Mouse (Mus musculus) hindbrain, postnatal 0 days (tissue): ENCODE data around the gene Sall4. TPM values are rescaled to one million over a fixed set of nuclear protein-coding genes. Genes with fewer than 3 reads are reported as not detected.

Source experiments
- ATAC-seq: fragments of 200-750 bp; cut with Nextera tagmentation; 2 replicates; pipeline ENCODE4 v1.8.0; 2017; ENCODE audit warnings: mild to moderate bottlenecking, moderate TSS enrichment, moderate library complexity
- DNase-seq: peaks from one replicate; pipeline ENCODE4 v3.0.0-alpha.2; 2015; ENCODE audit warnings: low spot score
- H3K27ac ChIP-seq: fragments of 300-500 bp; sonication (generic); 2 replicates; pipeline ENCODE4 v1.5.1; 2014; ENCODE audit warnings: mild to moderate bottlenecking
- H3K27me3 ChIP-seq: fragments of 300-500 bp; sonication (generic); 2 replicates; pipeline ENCODE4 v1.6.1; 2014; ENCODE audit warnings: low read length, mixed read lengths; ENCODE audit not compliant: insufficient read depth
- H3K36me3 ChIP-seq: fragments of 300-500 bp; sonication (generic); 2 replicates; pipeline ENCODE4 v1.6.1; 2014; ENCODE audit warnings: low read length, mixed read lengths; ENCODE audit not compliant: insufficient read depth
- H3K4me1 ChIP-seq: fragments of 300-500 bp; sonication (generic); 2 replicates; pipeline ENCODE4 v1.6.1; 2014; ENCODE audit warnings: antibody characterized with exemption, low read length, mixed read lengths; ENCODE audit not compliant: insufficient read depth
- H3K4me2 ChIP-seq: fragments of 300-500 bp; sonication (generic); 2 replicates; pipeline ENCODE4 v1.6.1; 2014; ENCODE audit warnings: low read depth, mild to moderate bottlenecking, low read length, moderate library complexity, mixed read lengths
- H3K4me3 ChIP-seq: fragments of 300-500 bp; sonication (generic); 2 replicates; pipeline ENCODE4 v1.5.1; 2014; ENCODE audit warnings: low read length
- H3K9ac ChIP-seq: fragments of 300-500 bp; sonication (generic); replicated peaks from 2 replicates; pipeline ENCODE4 v1.6.1; 2014; ENCODE audit warnings: mild to moderate bottlenecking, low read length, moderate library complexity, mixed read lengths
- H3K9me3 ChIP-seq: fragments of 300-500 bp; sonication (generic); 2 replicates; pipeline ENCODE4 v1.6.1; 2016; ENCODE audit warnings: low read length, mixed read lengths
- CTCF ChIP-seq: IDR thresholded peaks from 2 replicates; pipeline ENCODE4 v1.5.1; 2016; ENCODE audit warnings: antibody characterized with exemption, control low read depth, low read depth
- WGBS: fragments of 180-500 bp; shearing (Covaris S2); extraction: QIAGEN DNeasy Blood & Tissue Kit; methylation state at CpG from one replicate; pipeline ENCODE4 v1.1.7; 2014; 5-methylcytosine and 5-hydroxymethylcytosine counted together
- polyA plus RNA-seq: library from polyadenylated mRNA; unstranded; fragments of >200 nt; fragmentation: Nextera tagmentation; extraction: Ambion mirVana; gene quantifications from 2 replicates; pipeline ENCODE4 v1.2.1, GENCODE M21; 2015
- total RNA-seq: library from RNA; depleted of rRNA; stranded (reverse); fragments of >200 nt; gene quantifications from 2 replicates; pipeline ENCODE4 v1.2.3, GENCODE M21; 2014

Gene Sall4
- total and polyA plus RNA-seq, 2 experiments from 2014 or later, result 0.16 to 0.31 TPM

- no peak for TF ChIP-seq CTCF
- ATAC-seq (no peak), DNase-seq (no peak)
- H3K27ac ChIP-seq, result peak overlapping the region; percentile 98
- no peaks in the 10 kb centered on the region for H3K27me3 ChIP-seq
- WGBS, result 85% methylated on average over 10 of the region's 10 CpGs
- no peaks in the 10 kb centered on the region for H3K36me3 ChIP-seq
- H3K9ac ChIP-seq, result peak overlapping the region; percentile 98
- H3K9me3 ChIP-seq, result no peaks in the 10 kb centered on the region
- peak overlapping the region; percentile 56 for H3K4me2 ChIP-seq
- H3K4me1 ChIP-seq, result no peaks in the 10 kb centered on the region; the same call in 1 of the 2 replicates
- peak overlapping the region; percentile 87 for H3K4me3 ChIP-seq
Measured at GRCm38 (mm10) chr2:168740496-168740895, 27.2 kb downstream of the Sall4 start.

GRCm38 (mm10) chr2:168738854-168739253 is 28.9 kb downstream of the Sall4 start:
- peak; percentile 34 for TF ChIP-seq CTCF
- WGBS, result 93% methylated on average over 1 of the region's 1 CpGs

GRCm38 (mm10) chr2:168737878-168738277 is 29.9 kb downstream of the Sall4 start:
- Histone ChIP-seq H3K4me3 (no peak overlapping the region), H3K4me2 (no peak overlapping the region), H3K9ac (no peak overlapping the region), H3K27me3 (no peaks in the 10 kb centered on the region), H3K4me1 (no peaks in the 10 kb centered on the region; the same call in 1 of the 2 replicates), H3K36me3 (no peaks in the 10 kb centered on the region), H3K27ac (no peak overlapping the region), H3K9me3 (no peaks in the 10 kb centered on the region)
- no peak for DNase-seq
- no peak for TF ChIP-seq CTCF
- 91% methylated on average over 10 of the region's 10 CpGs for WGBS
- no peak for ATAC-seq

More at GRCm38 (mm10) chr2:168738854-168739253, 28.9 kb downstream of the Sall4 start:
- no peaks in the 10 kb centered on the region for H3K9me3 ChIP-seq
- H3K4me2 ChIP-seq, result no peak overlapping the region
- H3K27ac ChIP-seq, result no peak overlapping the region
- H3K4me1 ChIP-seq, result no peaks in the 10 kb centered on the region; the same call in 1 of the 2 replicates
- H3K4me3 ChIP-seq, result no peak overlapping the region
- H3K36me3 ChIP-seq, result no peaks in the 10 kb centered on the region
- H3K9ac ChIP-seq, result no peak overlapping the region
- DNase-seq (no peak), ATAC-seq (no peak)
- H3K27me3 ChIP-seq, result no peaks in the 10 kb centered on the region

GRCm38 (mm10) chr2:168734023-168734422 is 33.7 kb downstream of the Sall4 start:
- peak; percentile 31 for DNase-seq

GRCm38 (mm10) chr2:168731258-168731657 is 36.5 kb downstream of the Sall4 start:
- WGBS, result 63% methylated on average over 8 of the region's 8 CpGs
- DNase-seq, result no peak

More at GRCm38 (mm10) chr2:168734023-168734422, 33.7 kb downstream of the Sall4 start:
- no peak for TF ChIP-seq CTCF
- H3K4me1 ChIP-seq, result no peaks in the 10 kb centered on the region
- no peak overlapping the region for H3K9ac ChIP-seq
- no peaks in the 10 kb centered on the region for H3K27me3 ChIP-seq
- no peaks in the 10 kb centered on the region for H3K36me3 ChIP-seq
- no peaks in the 10 kb centered on the region for H3K9me3 ChIP-seq
- H3K4me3 ChIP-seq, result no peak overlapping the region
- no peak overlapping the region for H3K27ac ChIP-seq
- no peak for ATAC-seq
- 29% methylated on average over 11 of the region's 11 CpGs for WGBS
- no peak overlapping the region for H3K4me2 ChIP-seq

GRCm38 (mm10) chr2:168729736-168730135 is 38.0 kb downstream of the Sall4 start:
- H3K27ac ChIP-seq, result no peak overlapping the region
- H3K36me3 ChIP-seq, result no peaks in the 10 kb centered on the region
- peak; percentile 12; the same call in 1 of the 2 replicates for TF ChIP-seq CTCF
- no peaks in the 10 kb centered on the region for H3K27me3 ChIP-seq
- DNase-seq, result no peak
- no peaks in the 10 kb centered on the region for H3K9me3 ChIP-seq
- ATAC-seq, result no peak
- WGBS, result 82% methylated on average over 12 of the region's 12 CpGs
- H3K4me3 ChIP-seq, result no peak overlapping the region
- H3K9ac ChIP-seq, result no peak overlapping the region
- no peak overlapping the region for H3K4me2 ChIP-seq
- no peaks in the 10 kb centered on the region for H3K4me1 ChIP-seq

More at GRCm38 (mm10) chr2:168731258-168731657, 36.5 kb downstream of the Sall4 start:
- TF ChIP-seq CTCF, result no peak
- no peaks in the 10 kb centered on the region for H3K4me1 ChIP-seq
- H3K4me3 ChIP-seq, result no peak overlapping the region
- no peak overlapping the region for H3K9ac ChIP-seq
- H3K9me3 ChIP-seq, result no peaks in the 10 kb centered on the region
- no peak overlapping the region for H3K27ac ChIP-seq
- no peak overlapping the region for H3K4me2 ChIP-seq
- ATAC-seq, result peak; percentile 45
- H3K27me3 ChIP-seq, result no peaks in the 10 kb centered on the region
- no peaks in the 10 kb centered on the region for H3K36me3 ChIP-seq

- no peak for ATAC-seq
- 82% methylated on average over 12 of the region's 12 CpGs for WGBS
Measured at GRCm38 (mm10) chr2:168728045-168728444, 39.7 kb downstream of the Sall4 start.

More at GRCm38 (mm10) chr2:168728045-168728444, 39.7 kb downstream of the Sall4 start:
- Histone ChIP-seq H3K4me2 (no peak overlapping the region), H3K4me1 (no peaks in the 10 kb centered on the region), H3K9me3 (no peaks in the 10 kb centered on the region), H3K9ac (no peak overlapping the region), H3K27ac (no peak overlapping the region), H3K4me3 (no peak overlapping the region), H3K27me3 (no peaks in the 10 kb centered on the region), H3K36me3 (no peaks in the 10 kb centered on the region)
- DNase-seq, result no peak
- no peak for TF ChIP-seq CTCF
